Mouse (Mus musculus) kidney, postnatal 36 days (tissue): ENCODE measurements around the gene Ube2a.

ENCODE experiments used
- DNase-seq, 2 experiments: peaks; one replicate each; pipeline ENCODE4 v3.0.0; 2021 to 2022; ENCODE audit warnings: mixed read lengths in 2 of 2

Gene Ube2a

DNA sequence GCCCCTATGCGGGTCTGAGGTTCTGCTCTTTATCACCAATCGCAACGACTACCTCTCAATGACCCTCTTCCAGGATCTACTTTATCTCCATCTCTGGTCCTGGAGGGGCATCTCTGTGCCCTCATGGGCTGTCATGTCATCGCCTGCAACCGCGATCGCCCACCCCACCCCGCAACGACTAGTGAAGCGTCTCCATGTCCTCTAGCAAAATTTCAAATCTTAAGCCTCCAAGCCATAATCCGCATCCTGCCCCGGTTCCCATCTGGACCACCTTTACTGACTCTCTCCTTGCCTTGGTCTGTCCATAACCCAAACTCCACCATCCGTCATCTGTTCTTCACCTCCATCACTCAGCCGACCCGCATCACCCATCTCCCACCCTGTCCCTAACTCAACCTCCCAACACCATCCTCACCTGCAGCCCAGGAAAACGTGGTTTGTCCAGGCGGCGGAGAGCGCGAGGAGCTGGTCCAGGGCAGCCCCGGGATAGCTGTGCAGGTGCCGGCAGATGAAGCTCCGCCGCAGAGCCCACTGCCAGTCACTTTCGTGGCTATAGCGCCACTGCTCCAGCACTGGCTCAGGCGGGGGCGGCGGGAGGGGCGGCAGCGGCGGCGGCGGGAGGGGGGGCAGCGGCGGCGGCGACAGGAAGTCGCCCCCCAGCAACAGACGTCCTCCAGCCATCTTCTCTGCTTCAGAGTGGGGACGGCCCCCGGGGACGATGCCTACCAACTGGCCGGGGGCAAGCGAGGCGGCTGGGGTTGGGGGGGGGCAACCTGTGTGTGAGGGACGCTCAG is 28.8 kb downstream of the Ube2a start, which contains the start of gene Nkrf:
Nkrf (minus strand) TSS at position 579 of the 794 bp plus-strand sequence.
- peak in 1 of 2 experiments; percentile 40 for DNase-seq

- peak; percentile 93 for DNase-seq
These were observed 29.5 kb downstream of the Ube2a start for GRCm38 (mm10) chrX:36903115-36903768.

- DNase-seq, result no peak
These were observed 32.8 kb downstream of the Ube2a start for GRCm38 (mm10) chrX:36906539-36906938.

DNA sequence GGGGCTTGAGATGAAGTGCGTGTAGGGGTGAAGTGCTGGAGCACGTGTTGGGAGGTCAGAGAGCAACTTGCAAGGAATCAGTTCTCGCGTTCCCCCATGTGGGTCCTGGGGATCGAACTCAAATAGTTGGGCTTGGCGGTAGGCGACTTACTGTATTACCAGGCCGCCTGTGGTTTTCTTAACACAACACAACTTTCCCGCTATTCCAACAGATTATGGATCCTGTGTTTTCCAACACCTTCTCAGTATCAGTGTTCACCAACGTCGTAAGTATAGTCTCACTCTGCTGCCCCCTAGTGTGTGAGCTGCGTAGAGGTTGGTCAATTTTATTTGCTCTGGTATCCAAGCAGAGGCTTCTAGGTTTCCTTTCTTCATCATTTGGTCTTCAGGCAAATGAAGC is 37.6 kb downstream of the Ube2a start:
- DNase-seq, result peak; percentile 31 to 70

DNA sequence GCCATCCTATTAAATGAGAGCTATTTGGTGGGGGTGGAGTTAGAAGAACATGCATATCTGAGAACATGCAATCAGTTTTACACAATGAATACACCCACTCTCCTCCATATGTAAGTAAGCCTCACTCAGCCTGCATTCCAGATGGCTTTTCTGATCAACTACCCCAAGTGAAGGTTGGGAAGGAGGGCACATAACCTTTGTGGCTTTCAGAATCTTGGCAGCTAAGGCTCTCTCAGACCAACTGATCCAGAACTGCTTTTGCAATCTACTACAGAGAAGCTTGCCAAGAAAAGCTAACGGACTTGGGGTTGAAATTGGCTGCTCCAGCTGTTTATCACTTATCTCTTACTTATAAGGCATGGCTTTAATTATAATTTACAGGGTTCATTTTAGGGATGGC is 44.0 kb downstream of the Ube2a start:
- DNase-seq, result peak in 1 of 2 experiments; percentile 18

DNA sequence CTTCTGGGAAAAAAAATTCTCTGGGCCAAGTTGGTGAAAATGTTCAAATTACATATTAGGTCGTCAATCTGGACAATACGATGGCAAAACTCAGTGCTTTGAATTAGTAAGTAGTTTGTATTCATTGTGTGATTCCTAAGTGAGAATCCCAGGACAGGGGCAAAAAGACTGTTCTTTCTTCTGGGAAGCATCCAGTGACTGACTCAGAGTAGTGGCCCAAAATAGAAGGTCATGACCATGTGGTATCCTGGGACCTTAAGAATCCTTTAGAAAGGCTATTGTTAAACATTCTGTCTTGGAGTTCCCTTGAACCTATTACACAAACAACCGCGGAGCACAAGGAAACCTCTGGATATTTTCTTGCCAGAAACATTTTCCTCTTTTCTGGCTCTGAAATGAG is 47.6 kb downstream of the Ube2a start:
- no peak for DNase-seq

GRCm38 (mm10) chrX:36928791-36929190 is 55.1 kb downstream of the Ube2a start:
- no peak for DNase-seq

- no peak for DNase-seq
These were observed 56.0 kb downstream of the Ube2a start for GRCm38 (mm10) chrX:36929694-36930093.

- DNase-seq, result peak in 1 of 2 experiments; percentile 30
These were observed 56.9 kb downstream of the Ube2a start for GRCm38 (mm10) chrX:36930574-36930973.
